Mouse (Mus musculus) stomach, postnatal 0 days (tissue): ENCODE measurements around the gene Dpp10.

Experiments
- CTCF ChIP-seq: IDR thresholded peaks from 2 replicates; pipeline ENCODE4 v1.5.1; 2016; ENCODE audit warnings: antibody characterized with exemption, low read depth, mild to moderate bottlenecking, moderate library complexity
- EP300 ChIP-seq: optimal IDR thresholded peaks from 2 replicates; pipeline ENCODE3; 2016; ENCODE audit warnings: antibody characterized with exemption

DNA sequence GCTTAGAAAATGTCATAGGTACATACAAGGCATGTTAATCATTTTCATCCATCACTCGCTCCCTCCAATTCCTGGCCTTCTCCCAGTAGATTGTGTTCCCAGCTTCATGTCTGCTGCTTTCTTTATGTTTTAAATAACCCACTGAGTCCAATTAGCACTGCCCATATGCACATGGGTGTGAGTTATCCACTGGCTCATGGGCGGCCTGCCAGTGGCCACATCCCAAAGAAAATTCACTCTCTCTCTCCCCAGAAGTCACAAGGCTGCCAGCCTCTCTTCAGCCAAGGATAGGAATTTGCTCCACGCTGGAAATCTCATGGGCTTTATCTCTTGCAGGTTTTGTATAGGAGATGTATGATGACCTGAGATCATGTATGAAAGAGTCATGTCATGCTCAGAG lies 338.1 kb downstream of the Dpp10 start:
- TF ChIP-seq CTCF (no peak), EP300 (no peak)
